Mouse (Mus musculus): ENCODE results near the gene Dgkq.
A peak's percentile ranks its signal among the peaks of the same experiment; 100 is the strongest.

The Dgkq gene

DNA sequence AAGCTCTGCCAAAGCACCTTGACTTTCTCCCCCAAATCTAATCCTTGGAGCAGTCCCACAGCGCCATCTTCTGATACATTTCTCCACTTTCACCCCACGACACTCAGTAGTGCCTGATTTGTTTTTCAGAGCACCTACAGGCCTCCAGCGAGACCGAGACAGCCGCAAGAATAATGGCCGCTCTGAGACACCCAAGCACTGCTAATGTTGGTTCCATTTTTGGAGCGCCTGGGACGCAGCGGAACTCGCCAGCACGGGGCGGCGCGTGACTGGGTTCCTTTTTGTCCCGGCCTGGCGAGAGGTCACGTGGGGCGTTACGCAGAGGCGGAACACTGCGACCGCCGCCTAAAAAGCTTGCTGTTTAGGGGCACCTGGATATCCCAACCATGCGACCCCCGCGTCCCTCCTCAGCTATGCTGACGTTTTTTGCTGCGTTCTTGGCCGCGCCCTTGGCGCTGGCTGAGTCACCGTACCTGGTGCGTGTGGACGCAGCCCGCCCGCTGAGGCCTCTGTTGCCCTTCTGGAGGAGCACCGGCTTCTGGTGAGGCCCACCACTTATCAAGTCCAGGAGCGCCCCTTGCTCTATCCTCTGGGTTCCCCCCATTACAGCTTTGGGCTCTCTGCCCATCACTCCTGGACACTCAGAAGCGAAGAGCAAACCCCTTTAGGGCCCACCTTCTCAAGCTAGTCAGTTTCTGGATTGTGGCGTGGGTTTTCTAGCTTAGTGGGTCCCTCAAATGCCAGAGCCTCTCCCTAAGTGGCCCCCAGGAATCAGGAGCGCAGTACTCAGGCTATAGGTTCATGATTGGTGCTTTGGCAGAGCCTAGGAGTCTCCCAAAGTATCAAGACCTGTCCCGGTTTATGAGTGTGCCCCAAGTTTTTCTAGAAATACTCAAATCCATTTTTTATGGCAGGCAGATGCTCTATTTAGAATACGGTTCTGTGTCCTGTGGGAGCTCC lies at the start of gene Dgkq:
TSS of gene Dgkq (minus strand) at position 696 of the 960 bp plus-strand sequence.
- peak; percentile 79 for DNase-seq (ENCODE audit: low read depth, low spot score)

DNA sequence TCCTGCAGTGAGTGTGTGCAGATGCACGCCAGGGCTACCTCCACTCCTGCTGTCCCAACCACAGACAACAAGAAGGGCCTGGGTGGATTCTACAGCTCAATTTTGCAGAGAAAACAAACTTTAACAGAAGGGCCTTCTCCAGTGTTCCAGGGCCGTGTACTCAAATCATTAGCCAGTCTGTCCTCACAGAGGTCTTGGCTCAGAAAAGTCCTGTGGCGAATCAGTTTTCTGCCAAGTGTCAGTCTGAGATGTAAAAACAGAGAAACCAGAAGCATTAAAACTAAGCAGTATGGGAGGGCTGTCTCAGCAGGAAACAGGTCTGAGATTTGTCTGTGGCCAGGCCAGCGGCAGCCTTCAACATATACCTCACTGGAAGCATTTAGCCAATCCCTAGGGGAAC lies 48.6 kb upstream of the Dgkq start:
- DNase-seq (ENCODE audit: low read depth, low spot score) = no peak

DNA sequence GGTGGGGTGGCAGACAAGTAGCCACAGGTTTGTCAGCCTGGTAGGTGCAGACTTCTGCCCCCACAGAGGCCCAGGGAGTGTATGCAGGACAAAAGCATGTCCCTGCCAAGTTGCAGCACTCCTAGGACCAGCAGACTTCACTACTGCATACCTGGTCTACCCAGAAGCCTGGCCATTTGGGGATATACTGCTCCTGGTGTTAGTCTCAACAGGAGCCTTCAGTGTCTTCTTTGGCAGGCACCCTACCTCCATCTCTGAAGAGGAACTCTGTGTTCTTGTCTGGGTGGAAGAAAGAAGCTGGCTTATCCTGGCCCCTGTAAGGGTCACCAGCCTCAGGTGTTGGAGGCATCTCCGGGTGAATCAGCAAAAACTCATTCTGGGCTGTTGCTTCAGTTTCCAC lies 46.5 kb upstream of the Dgkq start:
- no peak for DNase-seq (ENCODE audit: low read depth, low spot score)

DNA sequence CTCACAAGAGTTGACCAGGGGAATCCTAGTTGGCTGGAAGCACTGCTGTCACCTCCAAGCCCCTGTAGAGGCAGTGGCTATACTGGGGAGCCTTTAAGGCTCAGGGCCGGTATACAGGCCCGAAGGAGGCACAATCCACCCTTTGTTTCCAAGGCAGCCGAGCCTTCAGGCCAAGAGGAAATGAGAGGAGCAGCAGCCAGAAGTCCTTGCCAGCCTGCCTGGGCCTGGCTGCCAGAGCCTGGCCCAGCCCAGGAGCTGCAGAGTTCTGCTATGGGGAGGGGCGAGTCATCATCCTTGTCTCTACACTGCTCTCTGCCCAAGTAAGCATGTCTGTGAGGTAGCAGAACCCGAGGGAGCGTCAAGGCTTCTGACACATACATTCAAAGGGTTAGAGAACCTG lies 44.7 kb upstream of the Dgkq start:
- DNase-seq (ENCODE audit: low read depth, low spot score) = no peak

DNA sequence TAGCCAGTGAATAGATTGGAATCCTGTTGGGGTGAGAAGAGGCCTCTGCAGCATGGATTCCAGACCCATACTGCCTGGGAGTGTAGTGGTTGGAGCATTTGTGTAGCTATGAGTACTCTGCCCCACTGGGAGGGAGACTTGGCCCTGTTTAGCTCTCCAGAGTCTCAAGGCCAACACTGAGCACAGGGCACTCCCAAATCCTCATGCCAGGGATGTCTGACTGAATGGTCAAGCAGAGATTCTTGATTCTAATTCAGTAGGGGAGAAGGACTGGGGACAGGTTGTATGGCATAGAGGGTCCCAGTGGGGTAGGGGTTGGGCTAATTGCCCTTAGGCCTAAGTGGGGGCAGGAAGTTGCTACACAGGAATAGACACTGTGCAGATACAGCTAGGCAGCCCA lies 44.2 kb upstream of the Dgkq start:
- no peak for DNase-seq (ENCODE audit: low read depth, low spot score)

DNA sequence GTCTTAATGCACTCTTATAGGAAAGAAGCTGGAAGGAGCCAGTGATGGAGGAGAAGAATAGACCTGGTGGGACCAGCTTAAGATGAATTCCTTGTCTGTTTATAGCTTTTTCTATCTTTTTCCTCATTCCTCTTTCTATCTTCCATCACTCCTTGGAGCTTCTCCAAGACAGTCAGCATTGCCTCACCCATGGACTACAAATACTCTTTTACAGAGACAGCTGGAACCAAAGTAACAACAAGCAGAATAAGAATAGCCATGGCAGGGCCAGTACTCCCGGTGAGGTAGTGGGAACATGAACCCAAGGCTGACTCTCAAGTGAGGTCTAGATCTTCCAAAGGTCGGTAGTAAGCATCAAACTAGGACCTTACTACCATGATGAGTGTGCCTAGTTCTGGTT lies 43.6 kb upstream of the Dgkq start:
- no peak for DNase-seq (ENCODE audit: low read depth, low spot score)

DNA sequence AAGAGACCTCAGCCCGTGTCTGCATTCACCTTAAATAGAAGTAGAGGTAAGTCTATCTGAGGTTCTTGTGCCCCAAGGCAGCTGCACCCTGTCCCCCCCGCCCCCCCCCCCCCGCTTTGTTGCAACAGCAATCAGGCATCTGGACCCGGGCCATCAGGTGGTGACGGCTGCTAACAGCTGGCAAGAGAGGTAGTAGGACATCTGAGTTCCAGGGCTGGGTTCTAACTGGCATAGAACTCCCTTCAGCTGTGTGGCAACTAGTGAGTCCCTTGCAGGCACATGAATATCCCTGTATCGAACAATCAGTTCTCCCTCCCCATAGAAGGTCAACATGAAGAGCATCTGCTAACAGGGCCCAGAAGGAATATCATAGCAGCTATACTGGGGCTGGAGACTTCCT lies 42.5 kb upstream of the Dgkq start:
- DNase-seq (ENCODE audit: low read depth, low spot score) = no peak

DNA sequence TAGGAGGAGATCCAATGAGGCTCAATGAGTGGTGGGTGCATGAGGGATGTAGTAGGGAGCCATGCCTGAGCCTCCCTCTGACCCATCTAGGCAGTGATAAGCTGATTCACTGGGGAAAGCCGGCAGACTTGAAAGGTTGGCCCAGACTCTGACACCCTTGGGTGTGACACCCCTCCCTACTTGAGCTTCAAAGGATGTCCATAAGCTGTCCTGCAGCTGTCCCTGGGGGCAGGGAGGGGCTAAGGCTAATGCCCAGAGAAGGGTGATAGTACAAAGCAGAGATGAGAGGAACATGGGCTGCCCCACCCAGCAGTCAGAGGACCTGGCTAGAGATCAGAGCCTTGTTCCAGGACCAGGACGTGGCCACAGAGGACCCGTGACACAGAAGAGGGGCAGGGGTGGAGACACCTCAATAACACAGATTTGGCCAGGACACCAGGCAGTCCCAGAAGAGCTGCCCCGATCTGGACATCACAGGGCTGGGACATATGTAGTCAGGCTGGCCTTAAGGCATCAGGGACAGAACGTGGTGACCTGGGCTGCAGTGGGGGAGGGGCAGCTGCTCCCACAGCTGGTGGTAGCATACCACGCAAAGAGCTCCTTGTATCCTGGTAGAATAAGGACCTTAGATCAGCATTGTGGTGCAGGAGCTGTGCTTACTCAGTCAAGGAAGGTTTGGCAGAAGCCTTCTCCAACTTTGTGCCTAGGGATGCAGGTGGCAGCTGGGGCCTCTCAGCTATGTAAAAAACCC lies 39.7 kb upstream of the Dgkq start:
- DNase-seq (ENCODE audit: low read depth, low spot score) = no peak

DNA sequence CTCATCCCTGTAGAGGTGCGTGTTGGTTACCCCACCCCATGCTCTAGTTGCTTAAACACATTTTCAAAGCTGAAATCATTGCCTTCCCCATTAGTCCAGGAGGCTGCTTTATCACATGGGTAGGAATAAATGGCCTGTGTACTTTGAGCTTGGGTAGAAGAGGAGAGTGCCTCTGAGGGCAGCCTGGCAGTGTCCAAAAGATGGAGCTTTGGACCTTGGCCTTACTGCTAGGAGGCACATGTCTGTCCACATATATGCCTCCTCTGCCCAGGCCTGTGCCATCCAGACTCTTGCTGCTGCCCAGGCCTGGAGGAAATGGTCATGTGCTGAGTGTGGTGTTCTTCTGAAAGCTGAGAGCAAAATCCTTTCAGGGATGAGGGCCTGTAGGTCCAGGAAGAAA lies 38.9 kb upstream of the Dgkq start:
- no peak for DNase-seq (ENCODE audit: low read depth, low spot score)

DNA sequence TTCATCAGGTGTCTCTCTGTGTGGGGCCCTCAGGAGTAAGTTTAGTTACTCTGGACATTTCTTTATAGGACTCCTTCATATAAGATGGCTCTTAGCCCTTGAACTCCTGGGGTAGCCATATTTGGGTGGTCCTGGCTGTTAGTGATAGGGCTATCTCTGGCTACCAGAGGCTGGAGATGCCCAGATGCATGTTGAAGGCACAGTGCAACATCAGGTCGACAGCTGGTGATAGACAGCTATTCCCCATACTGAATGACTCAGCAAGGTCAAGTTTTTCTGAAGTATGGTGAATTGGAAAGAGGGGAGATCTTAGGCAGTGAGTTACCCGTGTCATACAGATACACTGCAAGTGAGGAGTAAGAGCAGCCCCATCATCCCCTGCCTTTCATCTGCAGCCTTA lies 38.3 kb upstream of the Dgkq start:
- DNase-seq (ENCODE audit: low read depth, low spot score) = no peak

DNA sequence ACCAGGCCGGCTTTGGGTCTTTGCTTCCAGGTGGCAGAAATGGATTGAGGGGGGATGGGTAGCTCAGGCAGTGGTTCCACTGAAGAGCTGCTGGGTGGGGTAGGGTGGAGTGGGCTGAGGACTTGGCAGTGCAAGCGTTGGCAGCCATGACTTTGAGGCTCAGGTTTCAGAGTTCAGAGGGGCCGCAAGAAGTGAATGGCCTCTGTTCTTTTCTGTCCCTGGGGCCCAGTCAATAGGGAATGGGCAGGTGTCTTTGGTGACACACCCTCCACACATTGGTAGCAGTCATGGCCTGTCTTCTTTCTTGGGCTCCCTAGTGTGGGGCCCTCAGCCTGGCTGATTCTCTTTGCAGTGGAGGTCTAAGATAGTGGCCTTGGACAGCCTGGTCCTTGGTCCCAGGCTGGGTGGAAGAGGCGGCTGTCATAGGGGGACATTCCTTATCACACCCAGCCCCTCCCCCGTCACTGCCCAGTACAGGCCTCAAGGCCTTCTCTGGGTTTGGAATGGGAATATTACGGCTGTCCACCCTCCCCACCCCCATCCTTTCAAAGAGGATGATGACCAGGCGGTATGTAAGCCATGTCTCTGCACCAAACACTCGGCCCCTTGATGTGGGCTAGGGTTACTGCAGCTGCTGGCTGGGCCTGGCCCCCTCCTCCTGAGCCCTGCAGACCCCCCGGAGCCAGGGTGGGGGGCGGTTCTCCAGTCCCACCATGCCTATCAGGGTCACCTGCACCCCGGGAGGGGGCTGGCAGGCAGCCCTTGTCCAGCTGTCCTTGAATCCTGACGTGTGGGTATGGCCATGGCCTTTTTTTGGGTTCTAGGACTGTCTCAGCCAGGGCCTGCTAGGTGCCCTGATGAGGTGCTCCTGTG lies 34.5 kb upstream of the Dgkq start:
- DNase-seq (ENCODE audit: low read depth, low spot score) = no peak

DNA sequence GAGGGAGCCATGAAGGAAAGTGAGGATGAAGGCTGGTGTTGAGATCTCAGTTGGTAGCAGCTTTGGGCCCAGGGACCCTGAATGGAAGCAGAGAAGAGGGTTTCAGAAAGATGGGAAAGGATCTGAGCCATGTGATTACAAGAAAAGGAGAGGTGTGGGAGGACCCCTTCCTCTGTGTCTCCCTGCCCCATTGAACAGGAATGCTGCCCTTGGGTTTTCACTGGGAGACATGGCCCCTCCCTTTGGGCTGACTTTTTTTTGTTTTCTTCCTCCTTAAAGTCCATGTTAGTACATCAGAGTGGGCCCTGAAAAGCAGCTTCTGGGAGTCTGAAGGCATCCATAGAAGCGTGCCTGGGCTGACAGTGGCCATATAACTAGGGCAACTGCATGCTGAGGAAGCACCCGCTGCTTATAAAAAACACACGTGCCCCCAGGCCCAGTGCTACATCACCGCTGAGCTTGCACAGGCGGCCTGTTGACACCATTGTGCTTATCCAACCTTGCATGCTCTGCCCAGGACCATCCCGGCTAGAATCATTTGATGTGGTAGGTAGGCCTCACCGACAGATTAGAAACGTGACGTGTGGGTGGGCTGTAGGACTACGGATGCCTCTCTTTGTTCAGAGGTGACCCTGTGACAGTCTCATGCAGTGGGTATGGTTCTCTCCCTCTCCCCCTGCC lies 32.0 kb upstream of the Dgkq start:
- DNase-seq (ENCODE audit: low read depth, low spot score) = no peak

DNA sequence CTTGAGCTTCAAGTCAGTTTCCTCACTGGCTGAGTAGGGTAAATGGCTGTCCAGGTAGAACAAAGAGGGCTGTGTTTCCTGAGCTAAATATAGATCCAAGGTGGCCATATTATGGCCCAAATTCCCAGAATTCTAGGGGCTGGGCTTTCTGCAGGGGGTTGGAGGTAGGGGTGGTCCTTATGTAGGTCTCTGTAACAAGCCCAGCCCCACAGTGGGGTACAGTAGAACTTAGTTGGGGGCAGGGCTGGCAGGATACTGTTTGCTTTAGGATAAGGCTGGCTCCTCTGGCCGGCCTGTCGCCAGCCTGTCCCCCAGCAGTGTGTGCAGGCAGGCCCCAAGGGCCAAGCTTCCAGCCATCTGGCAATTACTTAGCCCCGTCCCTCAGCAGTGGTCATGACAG lies 30.9 kb upstream of the Dgkq start:
- no peak for DNase-seq (ENCODE audit: low read depth, low spot score)

DNA sequence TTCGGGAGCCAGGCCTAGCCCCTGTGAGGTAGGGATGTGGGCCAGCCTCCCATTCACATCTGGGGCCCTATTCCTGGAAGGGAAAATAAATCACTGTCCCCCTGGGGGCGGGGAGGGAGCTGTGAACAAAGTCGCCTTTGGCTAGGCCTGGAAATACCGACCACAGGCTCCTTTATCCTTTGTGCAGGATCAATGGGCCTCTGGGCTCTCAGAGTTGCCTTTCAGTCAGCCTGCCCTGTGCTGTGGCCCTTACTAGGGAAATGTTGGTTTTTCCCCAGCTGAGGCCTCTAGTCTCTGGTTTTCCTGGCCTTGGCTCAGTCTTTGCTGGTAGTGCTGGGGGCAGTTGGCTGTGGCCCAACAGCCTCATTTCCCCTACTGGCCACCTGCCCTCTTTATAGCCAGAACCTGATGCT lies 27.9 kb upstream of the Dgkq start:
- DNase-seq (ENCODE audit: low read depth, low spot score) = no peak

DNA sequence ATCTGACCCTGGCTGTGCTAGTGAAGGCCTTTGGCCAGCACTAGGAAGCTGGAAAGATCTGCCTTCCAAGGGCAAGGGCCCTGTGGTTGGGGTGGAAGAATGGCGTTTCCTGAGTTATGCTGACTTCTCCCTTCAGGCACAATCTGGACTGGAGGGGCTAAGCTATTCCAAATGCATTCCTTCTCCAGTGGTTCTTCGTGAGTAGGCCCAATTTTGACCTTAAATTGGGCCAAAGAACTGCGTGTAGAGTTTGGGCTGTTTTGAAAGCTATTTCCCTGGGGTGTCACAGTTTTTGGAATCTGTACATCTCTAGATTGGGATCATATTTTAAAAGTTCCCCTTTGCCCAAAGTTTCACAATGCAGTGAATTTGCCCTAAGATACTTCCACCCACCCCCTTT lies 27.1 kb upstream of the Dgkq start:
- DNase-seq (ENCODE audit: low read depth, low spot score) = peak; percentile 22

DNA sequence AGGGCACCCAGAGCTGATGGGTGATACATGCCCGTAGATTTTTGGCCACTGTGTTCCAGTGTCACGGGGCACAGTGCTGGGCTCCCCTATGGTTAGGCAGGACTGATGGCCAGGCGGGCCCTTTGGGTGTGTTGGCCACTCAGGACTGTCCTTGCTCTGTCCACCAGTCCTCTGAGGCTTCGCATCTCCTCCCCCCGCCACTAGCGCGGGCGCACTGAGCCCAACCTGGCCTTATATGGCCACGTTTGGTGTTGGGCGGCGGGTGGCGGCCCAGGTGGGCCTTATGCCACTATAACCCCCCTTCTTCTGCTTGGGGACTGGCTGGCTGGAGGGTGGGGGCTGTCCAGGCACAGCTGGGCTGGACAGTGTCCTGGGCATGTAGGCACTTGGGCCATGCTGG lies 26.4 kb upstream of the Dgkq start:
- peak; percentile 54 for DNase-seq (ENCODE audit: low read depth, low spot score)

DNA sequence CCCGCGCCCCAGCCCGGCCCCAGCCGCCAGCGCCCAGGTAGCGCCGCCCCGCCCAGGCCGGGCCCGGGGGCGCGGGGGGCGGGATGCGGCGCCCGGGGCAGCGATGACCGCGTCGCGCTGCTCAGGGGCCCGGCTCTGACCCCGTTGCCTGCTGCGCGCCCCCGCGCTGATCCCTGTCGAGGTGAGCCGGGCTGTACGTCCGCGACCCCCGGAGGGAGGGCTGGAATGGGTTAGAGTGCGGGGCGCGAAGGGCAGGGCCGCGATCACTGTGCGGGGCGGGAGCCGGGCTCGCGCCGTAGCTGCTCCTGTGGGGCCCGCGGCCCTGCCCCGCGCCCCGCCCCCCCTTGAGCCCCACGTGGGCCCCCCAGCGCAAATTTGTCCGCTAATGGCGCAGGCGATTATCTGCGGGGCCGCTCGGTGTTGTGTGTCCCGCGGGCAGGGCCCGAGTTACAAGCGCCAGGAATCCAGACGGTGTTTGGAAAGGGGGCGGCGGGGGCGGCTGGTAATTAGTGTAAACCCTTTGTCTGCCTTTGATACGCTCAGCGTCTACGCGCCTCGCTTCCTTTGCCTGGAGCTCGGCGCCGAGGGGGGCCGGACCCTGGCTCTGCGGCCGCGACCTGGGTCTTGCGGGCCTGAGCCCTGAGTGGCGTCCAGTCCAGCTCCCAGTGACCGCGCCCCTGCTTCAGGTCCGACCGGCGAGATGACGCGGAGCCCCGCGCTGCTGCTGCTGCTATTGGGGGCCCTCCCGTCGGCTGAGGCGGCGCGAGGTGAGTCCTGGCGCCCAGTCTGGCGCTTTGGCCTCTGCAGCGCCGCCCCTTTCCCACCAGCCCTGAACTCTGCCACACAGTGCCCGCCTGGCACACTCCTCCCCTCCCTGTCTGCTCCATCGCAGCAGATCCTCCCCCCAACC lies 25.1 kb upstream of the Dgkq start:
- no peak for DNase-seq (ENCODE audit: low read depth, low spot score)

DNA sequence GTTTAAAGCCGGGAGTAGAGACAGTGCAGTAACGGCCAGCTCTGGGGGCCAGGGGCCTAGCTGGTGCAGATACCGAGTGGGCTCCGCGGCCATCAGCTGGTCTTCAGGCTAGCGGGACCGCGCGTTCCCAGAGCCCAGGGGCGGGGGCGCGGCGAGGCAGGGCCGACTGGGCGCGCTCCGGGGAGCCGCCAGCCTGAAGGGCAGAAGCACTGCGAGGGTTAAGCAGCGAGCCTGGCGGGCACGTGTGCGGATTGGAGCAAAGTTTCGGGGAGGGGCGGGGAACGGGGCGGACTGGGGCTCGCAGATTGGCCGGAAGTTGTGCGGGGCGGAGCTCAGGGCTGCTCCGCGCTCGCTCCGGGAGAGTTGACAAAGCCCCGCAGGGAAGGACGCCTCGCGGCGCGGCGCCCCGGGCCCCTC lies 24.4 kb upstream of the Dgkq start:
- peak; percentile 77 for DNase-seq (ENCODE audit: low read depth, low spot score)

DNA sequence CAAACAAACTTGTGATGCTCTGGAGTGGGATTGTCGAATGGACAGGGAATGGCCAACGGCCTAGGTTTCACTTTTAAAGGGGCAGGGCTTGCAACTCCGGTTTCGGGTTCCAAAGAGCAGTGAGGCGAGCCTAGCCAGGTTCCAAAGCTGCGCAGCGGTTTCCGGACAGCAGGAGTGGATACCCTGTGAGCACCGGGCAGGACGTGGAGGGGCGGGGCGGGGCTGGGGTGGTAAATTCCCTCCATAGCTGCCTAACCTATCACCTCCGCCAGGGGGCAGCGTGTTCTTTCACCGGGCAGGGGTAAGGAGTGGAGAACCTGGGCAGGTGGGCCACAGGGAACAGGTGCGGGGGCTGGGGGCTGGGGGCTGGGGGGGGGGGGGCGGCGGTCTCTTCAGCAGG lies 22.8 kb upstream of the Dgkq start, which contains the start of gene Fgfrl1:
TSS of gene Fgfrl1 (plus strand) at position 112 of the 400 bp plus-strand sequence.
- no peak for DNase-seq (ENCODE audit: low read depth, low spot score)

DNA sequence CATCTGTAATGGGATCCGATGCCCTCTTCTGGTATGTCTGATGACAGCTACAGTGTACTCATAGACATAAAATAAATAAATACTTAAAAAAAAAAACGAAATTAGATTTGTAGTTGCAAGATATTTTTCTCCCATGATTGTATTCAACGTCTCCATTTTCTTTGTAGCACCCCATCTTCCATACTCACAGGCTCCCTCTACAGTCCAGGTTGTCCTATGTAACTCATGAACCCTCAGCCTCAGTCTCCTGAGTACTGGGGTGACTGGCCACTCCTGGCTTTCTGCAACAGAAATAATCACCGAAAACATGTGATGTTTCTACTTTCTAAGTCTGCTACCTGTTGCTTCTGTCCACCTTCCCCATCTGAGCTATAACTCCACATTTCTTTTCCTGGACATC lies 21.7 kb upstream of the Dgkq start:
- DNase-seq (ENCODE audit: low read depth, low spot score) = no peak
